Mouse (Mus musculus): ENCODE measurements around the gene Cbl.

Gene Cbl

GRCm38 (mm10) chr9:44191166-44191565 is 42.7 kb downstream of the Cbl start:
- CTCF ChIA-PET, result no interaction called here

GRCm38 (mm10) chr9:44188223-44188622 is 45.6 kb downstream of the Cbl start:
- CTCF ChIA-PET, result no interaction called here

GRCm38 (mm10) chr9:44182260-44182659 is 51.6 kb downstream of the Cbl start:
- CTCF ChIA-PET, result interaction anchor here (0.6 kb wide), 1 partner anchor 51 kb away, joined by 4 read pairs; no protein-coding TSS in a partner anchor

DNA sequence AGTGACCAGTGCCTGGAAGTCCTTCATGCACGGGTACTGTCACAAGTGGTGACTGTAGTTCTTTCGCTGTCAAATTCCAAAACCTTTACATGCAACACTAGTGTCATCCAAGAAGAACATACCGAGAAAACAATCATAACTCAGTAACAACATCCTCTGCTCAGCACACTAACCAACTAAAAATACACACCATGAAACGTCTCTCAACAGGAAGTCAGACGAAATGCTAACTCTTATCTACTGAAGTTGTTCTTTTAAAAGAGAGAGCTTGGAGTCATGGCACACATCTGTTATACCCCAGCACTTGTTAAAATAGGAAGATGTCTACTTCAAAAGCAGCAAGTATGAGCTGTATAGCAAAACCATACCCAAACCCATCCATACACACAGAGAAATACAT is 52.3 kb downstream of the Cbl start:
- CTCF ChIA-PET, result interaction anchor here (0.5 to 0.7 kb wide), 2 partner anchors 16 to 124 kb away, joined by 3 to 6 read pairs; no protein-coding TSS in a partner anchor

GRCm38 (mm10) chr9:44178811-44179210 is 55.0 kb downstream of the Cbl start:
- CTCF ChIA-PET, result no interaction called here

DNA sequence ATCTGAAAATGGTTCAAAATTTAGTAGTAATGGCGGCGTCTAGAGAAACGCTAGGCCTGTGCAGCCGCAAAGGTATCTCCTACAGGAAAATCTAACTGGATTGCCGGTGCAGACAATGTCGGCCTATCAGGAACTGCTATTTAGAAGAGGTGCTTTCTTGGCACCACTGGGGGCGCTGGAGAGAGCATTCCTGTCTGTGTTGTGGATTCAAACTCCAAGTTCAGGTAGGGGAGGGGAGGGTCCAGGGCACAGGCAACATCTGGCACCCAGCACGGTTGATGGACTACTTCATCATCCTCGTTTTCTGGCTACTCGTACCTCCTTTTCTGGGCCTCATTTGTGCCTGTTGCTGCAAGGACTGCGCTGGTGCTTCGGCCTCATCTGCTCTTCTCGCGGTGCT is 55.5 kb downstream of the Cbl start:
- CTCF ChIA-PET, result no interaction called here

- CTCF ChIA-PET, result interaction anchor here (0.7 kb wide), 1 partner anchor 301 kb away, joined by 3 read pairs; no protein-coding TSS in a partner anchor
These were observed 56.4 kb downstream of the Cbl start for GRCm38 (mm10) chr9:44177405-44177804.

GRCm38 (mm10) chr9:44175957-44176356 is 57.9 kb downstream of the Cbl start:
- CTCF ChIA-PET, result no interaction called here

GRCm38 (mm10) chr9:44175556-44175955 is 58.3 kb downstream of the Cbl start:
- CTCF ChIA-PET, result no interaction called here

DNA sequence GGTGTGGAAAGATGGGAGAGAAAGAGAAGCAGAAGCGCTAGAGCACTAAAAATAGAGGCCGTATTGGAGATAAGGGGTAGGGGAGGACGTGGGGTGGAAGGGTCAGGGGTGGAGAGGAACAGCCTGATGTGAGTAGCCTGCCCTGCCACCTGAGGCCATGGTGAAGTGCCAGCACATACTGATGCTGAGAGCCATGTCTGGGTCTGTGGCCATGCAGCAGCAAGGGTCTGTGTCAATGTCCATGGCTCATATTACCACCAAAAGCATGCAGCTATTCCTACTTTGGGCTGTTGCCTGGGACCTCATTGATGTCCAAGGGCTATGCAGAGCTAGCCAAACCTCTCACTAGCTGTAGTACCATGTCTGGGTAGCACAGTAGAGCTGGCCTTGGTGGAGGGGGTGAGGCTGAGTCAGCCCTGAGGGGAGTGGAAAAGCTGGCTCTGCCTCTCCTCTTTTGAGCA is 63.1 kb downstream of the Cbl start:
- CTCF ChIA-PET, result interaction anchor here (0.6 kb wide), 1 partner anchor 103 kb away, joined by 3 read pairs; no protein-coding TSS in a partner anchor

- CTCF ChIA-PET, result interaction anchor here (0.5 to 0.6 kb wide), 3 partner anchors 53 to 311 kb away, joined by 3 to 5 read pairs (median 3); no protein-coding TSS in a partner anchor
These were observed 64.9 kb downstream of the Cbl start for GRCm38 (mm10) chr9:44168931-44169330.

DNA sequence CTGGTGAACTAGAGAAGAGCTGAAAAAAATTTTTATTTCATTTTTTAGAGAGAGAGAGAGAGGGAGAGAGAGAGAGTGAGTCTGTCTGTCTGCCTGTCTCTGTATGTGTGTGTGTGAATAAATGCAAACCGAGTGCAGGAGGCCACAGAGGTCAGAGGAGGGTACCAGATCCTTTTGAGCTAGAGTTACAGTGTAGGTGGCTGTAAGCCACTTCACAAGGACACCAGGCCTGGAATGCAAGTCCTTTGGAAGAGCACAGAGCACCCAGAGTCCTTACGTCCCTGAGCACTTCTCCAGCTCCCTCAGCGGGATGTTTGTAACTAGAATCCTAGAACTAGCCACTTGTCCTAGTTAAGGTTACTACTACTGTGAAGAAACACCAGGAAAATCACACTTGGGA is 74.0 kb downstream of the Cbl start:
- CTCF ChIA-PET, result interaction anchor here (0.7 kb wide), 1 partner anchor 11 kb away, joined by 3 read pairs; no protein-coding TSS in a partner anchor

GRCm38 (mm10) chr9:44147290-44147689 is 86.6 kb downstream of the Cbl start:
- CTCF ChIA-PET, result no interaction called here

- CTCF ChIA-PET, result no interaction called here
These were observed 89.2 kb downstream of the Cbl start for GRCm38 (mm10) chr9:44144718-44145060.

DNA sequence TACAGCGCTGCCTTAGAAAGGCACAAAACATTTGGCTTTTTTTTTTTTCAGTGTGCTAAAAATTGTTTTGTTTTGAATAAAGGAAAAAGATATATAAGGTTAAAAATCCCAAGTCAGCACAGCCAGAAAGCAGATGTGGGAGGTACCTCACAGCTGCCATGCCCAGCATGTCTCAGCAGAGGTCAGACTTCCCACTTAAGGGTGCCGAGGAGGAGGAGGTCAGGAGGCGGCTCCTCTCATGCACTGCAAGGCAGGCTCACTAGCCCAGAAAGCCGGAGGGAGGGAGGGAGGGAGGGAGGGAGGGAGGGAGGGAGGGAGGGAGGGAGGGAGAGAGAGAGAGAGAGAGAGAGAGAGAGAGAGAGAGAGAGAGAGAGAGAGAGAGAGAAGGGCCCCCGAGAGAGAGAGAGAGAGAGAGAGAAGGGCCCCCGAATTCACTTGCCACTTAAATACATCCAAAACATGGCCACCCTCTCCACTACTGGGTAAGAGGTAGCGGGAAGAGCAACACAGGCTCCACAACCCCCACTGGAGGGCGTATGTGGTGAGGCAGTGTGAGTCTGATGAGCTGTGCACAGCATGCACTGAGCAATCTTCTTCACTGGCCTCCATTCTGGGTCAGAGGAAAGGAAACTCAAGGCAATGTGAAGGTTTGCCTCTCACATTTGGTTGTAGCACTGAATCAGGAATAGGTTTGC is 89.7 kb downstream of the Cbl start:
- CTCF ChIA-PET, result interaction anchor here (0.7 kb wide), 1 partner anchor 19 kb away, joined by 3 read pairs; no protein-coding TSS in a partner anchor

DNA sequence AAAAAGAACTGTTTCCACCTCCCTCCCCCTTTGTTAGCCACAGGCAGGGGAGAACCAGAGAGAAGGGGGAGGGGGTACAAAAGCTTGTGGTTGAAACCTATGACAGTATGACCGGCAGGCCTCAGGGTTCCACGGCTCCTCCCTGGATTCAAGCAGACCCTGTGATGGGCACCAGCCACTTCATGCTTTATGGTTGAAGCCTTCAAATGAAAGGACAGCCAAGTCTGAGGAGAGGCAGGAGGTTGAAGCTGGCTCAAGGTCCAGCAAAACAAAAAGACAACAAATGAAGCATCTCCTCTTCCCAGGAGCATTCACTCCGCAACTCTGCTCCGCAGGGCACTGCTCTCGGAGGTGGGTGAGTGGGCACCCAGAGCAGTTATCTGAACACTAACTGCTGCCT is 90.4 kb downstream of the Cbl start:
- CTCF ChIA-PET, result interaction anchor here (0.6 to 0.7 kb wide), 2 partner anchors 18 to 57 kb away, joined by 3 read pairs; no protein-coding TSS in a partner anchor

- CTCF ChIA-PET, result no interaction called here
These were observed 91.9 kb downstream of the Cbl start for GRCm38 (mm10) chr9:44141951-44142350.

DNA sequence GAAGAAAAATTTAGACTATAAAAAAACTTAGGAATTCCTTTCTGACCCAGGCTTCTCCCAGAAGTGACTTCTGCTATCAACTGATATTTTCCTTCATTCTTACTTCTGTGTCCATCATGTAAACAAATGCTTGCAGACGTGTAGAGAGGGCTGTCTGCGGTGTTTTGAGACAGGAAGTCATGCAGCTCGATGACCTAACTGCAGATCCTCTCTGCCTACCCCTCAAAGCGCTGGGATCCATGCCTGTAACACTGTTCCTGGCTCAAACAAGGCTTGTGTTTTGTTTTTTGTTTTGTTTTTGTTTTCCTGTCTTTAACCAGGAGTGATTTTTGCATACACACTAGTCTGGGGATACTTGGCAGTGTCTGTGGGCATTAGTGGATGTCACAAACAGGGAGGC is 96.0 kb downstream of the Cbl start:
- CTCF ChIA-PET, result no interaction called here

GRCm38 (mm10) chr9:44135731-44136411 is 98.0 kb downstream of the Cbl start:
- CTCF ChIA-PET, result interaction anchor here (1.0 kb wide), 1 partner anchor 17 kb away, joined by 3 read pairs; no protein-coding TSS in a partner anchor

- CTCF ChIA-PET, result interaction anchor here (0.7 to 1.0 kb wide), 2 partner anchors 16 to 196 kb away, joined by 3 read pairs; no protein-coding TSS in a partner anchor
These were observed 98.8 kb downstream of the Cbl start for GRCm38 (mm10) chr9:44134851-44135730.

DNA sequence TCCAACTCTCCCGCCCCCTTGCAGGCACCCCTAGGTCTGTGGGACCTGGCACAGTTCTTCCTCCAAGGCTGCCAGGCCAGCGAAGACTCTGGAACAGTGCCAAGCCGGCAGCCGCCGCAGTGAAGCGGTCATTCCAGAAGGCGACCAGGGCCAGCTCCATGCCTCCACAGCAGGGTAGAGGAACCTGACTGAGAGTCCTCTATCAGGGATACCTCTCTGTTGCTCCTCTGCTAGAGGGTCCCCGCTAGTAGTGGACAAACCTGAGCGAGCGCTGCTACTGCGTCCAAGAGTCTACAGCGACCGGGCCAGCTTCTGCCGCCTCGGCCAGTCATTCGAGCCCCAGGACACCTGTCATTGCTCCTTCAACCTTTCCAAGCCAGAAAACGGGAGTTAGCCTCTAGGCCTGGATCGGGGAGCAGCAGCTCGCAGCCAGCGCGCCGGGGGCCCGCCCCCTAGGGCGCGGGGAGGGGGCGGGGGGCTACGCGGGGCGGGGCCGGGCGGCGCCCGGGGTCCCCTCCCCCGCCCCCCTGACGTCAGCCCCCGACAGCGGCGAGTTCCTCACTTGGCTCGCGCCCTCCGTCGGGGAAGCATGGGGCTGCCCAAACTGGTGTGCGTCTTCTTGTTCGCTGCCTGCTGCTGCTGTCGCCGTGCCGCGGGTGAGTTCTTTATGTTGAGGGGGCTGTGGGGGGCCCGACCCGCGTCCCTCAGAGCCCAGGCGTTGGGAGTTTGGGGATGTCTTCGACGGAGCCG is 99.6 kb downstream of the Cbl start, which contains the start of gene Mcam:
Mcam (plus strand) TSS at position 369 of the 750 bp plus-strand sequence.
- CTCF ChIA-PET, result no interaction called here
